Mouse (Mus musculus): Measurements from ENCODE around the gene Hsf2bp. TPM values are rescaled to one million over a fixed set of nuclear protein-coding genes. Genes with fewer than 3 reads are reported as not detected.

The Hsf2bp gene
- polyA plus RNA-seq, 1 experiment from 2014 or later: 0.44 TPM

DNA sequence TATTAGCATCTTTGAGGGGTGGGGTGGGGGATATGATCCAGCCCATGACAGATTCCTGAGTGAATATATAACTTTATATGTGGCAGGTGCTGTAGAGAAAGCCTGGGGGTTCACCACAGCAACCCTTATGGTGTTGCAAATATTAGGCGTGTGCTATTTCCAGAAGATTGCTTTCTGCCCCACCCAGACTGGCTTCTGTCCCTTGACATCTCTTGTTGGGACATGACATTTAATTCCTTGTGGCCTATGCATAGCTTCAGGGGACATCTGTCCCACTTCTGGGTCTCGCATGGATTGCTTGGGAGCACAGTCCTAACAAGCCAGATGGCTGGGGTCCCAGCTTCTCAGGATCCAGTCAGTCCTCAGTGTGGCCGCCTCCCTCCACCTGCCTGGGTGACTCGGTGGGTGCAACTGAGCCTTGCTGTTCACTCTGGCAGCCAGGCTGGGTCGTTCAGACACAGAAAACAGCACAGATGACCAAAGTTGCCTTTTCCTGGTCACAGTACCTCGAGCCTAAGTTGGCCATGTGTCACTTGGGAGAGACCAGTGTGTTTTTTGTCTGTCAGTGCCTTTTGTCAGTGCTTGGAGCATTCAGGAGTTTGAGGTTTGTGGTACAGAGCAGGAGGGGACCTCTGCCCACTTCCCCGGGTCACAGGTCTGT is 112.7 kb downstream of the Hsf2bp start:
- peaks cover 7% of the 10 kb centered on the region for H3K4me1 ChIP-seq (ENCODE audit: control insufficient read depth, insufficient read depth, low read length)
- WGBS (ENCODE audit: insufficient replicate concordance): 71% methylated on average over 7 of the region's 7 CpGs
- no peaks in the 10 kb centered on the region for H3K27me3 ChIP-seq (ENCODE audit: control insufficient read depth, insufficient read depth, low read length)
- no peak overlapping the region for H3K4me3 ChIP-seq (ENCODE audit: low read depth, low read length)
- no peak overlapping the region for H3K9ac ChIP-seq (ENCODE audit: low read depth, low read length)
- no peak overlapping the region for H3K27ac ChIP-seq (ENCODE audit: low read depth, low read length)
- H3K36me3 ChIP-seq (ENCODE audit: control insufficient read depth, insufficient read depth, low read length): no peaks in the 10 kb centered on the region
- ATAC-seq (replicated peaks; ENCODE audit: insufficient number of reproducible peaks, low FRiP score, low TSS enrichment): no peak
- H3K9me3 ChIP-seq (replicated peaks; ENCODE audit: control insufficient read depth, low read length): no peaks in the 10 kb centered on the region
- H3K4me2 ChIP-seq: no peak overlapping the region

DNA sequence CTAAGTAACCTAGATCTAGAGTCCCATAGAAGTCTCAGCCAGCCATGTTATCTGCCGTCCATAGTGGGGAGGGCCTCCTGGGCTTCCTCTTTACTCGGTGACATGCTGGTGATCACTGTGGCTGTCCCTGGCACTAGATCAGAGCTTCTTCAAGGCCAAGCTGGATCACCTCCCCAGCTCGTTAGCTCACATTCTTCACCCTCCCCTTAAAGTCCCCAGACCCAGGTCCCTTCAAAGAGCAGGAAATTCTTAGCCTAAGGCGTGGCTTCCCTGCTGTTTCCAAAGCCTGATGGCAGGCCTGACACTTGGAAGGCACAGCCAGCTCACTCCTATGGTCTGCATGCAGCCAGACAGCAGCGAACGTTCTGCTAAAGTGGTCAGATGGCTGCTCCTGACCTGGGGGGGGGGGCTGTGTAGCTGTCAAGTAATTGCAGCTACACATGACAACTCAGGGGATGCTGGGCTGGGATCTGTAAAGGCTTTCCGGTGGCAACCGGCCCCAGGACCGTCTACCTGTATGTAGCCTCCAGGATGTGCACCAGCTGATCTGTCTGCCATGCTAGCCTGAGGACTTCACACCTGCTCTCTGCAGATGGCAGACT is 115.5 kb downstream of the Hsf2bp start:
- no peak overlapping the region for H3K27ac ChIP-seq (ENCODE audit: low read depth, low read length)
- WGBS (ENCODE audit: insufficient replicate concordance): 34% methylated on average over 9 of the region's 9 CpGs
- H3K27me3 ChIP-seq (ENCODE audit: control insufficient read depth, insufficient read depth, low read length): no peaks in the 10 kb centered on the region
- H3K4me2 ChIP-seq: no peak overlapping the region
- H3K4me1 ChIP-seq (ENCODE audit: control insufficient read depth, insufficient read depth, low read length): peaks cover 18% of the 10 kb centered on the region
- no peak overlapping the region for H3K4me3 ChIP-seq (ENCODE audit: low read depth, low read length)
- no peak overlapping the region for H3K9ac ChIP-seq (ENCODE audit: low read depth, low read length)
- ATAC-seq (replicated peaks; ENCODE audit: insufficient number of reproducible peaks, low FRiP score, low TSS enrichment): no peak
- H3K36me3 ChIP-seq (ENCODE audit: control insufficient read depth, insufficient read depth, low read length): no peaks in the 10 kb centered on the region
- H3K9me3 ChIP-seq (replicated peaks; ENCODE audit: control insufficient read depth, low read length): no peaks in the 10 kb centered on the region

- peaks cover 20% of the 10 kb centered on the region for H3K4me1 ChIP-seq (ENCODE audit: control insufficient read depth, insufficient read depth, low read length)
- H3K9ac ChIP-seq (ENCODE audit: low read depth, low read length): no peak overlapping the region
- no peaks in the 10 kb centered on the region for H3K36me3 ChIP-seq (ENCODE audit: control insufficient read depth, insufficient read depth, low read length)
- H3K27ac ChIP-seq (ENCODE audit: low read depth, low read length): no peak overlapping the region
- no peak for ATAC-seq (replicated peaks; ENCODE audit: insufficient number of reproducible peaks, low FRiP score, low TSS enrichment)
- H3K9me3 ChIP-seq (replicated peaks; ENCODE audit: control insufficient read depth, low read length): no peaks in the 10 kb centered on the region
- H3K27me3 ChIP-seq (ENCODE audit: control insufficient read depth, insufficient read depth, low read length): no peaks in the 10 kb centered on the region
- H3K4me2 ChIP-seq: no peak overlapping the region
- 75% methylated on average over 7 of the region's 7 CpGs for WGBS (ENCODE audit: insufficient replicate concordance)
- no peak overlapping the region for H3K4me3 ChIP-seq (ENCODE audit: low read depth, low read length)
Measured at GRCm38 (mm10) chr17:31919599-31919998, 116.5 kb downstream of the Hsf2bp start.

DNA sequence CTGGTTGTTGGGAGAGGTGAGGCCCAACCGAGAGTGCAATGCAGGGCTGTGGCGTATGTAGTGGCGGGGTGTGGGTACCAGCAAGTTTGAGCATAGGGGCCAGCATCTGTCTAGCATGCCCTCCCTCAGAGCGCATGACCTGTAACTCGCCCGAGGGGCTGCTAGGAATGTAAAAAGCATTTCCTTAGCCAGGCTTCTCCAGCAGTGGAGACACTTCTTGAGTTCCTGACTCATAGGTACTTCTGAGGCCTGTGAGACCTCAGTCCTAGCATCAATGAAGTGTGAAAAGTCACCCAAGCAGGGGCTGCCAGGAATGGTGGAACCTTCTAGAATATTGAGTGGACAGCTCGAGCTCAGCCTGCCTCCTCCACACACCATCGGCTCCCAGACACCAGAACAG is 117.8 kb downstream of the Hsf2bp start:
- no peak for ATAC-seq (replicated peaks; ENCODE audit: insufficient number of reproducible peaks, low FRiP score, low TSS enrichment)
- H3K9me3 ChIP-seq (replicated peaks; ENCODE audit: control insufficient read depth, low read length): no peaks in the 10 kb centered on the region
- 84% methylated on average over 8 of the region's 8 CpGs for WGBS (ENCODE audit: insufficient replicate concordance)
- peaks cover 21% of the 10 kb centered on the region for H3K4me1 ChIP-seq (ENCODE audit: control insufficient read depth, insufficient read depth, low read length)
- no peaks in the 10 kb centered on the region for H3K27me3 ChIP-seq (ENCODE audit: control insufficient read depth, insufficient read depth, low read length)
- no peak overlapping the region for H3K4me2 ChIP-seq
- H3K27ac ChIP-seq (ENCODE audit: low read depth, low read length): no peak overlapping the region
- H3K4me3 ChIP-seq (ENCODE audit: low read depth, low read length): no peak overlapping the region
- no peak overlapping the region for H3K9ac ChIP-seq (ENCODE audit: low read depth, low read length)
- no peaks in the 10 kb centered on the region for H3K36me3 ChIP-seq (ENCODE audit: control insufficient read depth, insufficient read depth, low read length)

DNA sequence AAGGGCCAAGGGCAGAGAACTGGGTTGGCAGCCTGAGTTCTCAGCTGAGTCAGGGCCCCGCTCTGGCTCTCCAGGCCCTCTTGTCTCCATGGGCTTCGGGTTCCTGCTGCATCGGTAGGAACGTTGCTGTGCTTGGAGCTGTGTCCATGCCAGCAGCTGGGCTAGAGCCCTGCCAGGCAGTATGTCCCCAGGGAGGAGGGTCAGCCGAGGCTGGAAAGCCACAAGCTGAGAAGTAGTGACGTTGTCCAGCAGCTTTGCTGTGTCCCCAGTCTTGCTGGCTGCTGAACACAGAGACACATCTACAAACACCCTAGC is 119.7 kb downstream of the Hsf2bp start:
- H3K27me3 ChIP-seq (ENCODE audit: control insufficient read depth, insufficient read depth, low read length): no peaks in the 10 kb centered on the region
- 70% methylated on average over 6 of the region's 6 CpGs for WGBS (ENCODE audit: insufficient replicate concordance)
- H3K4me2 ChIP-seq: no peak overlapping the region
- H3K27ac ChIP-seq (ENCODE audit: low read depth, low read length): no peak overlapping the region
- no peak for ATAC-seq (replicated peaks; ENCODE audit: insufficient number of reproducible peaks, low FRiP score, low TSS enrichment)
- H3K4me3 ChIP-seq (ENCODE audit: low read depth, low read length): no peak overlapping the region
- no peak overlapping the region for H3K9ac ChIP-seq (ENCODE audit: low read depth, low read length)
- H3K4me1 ChIP-seq (ENCODE audit: control insufficient read depth, insufficient read depth, low read length): peaks cover 25% of the 10 kb centered on the region
- no peaks in the 10 kb centered on the region for H3K36me3 ChIP-seq (ENCODE audit: control insufficient read depth, insufficient read depth, low read length)
- no peaks in the 10 kb centered on the region for H3K9me3 ChIP-seq (replicated peaks; ENCODE audit: control insufficient read depth, low read length)

DNA sequence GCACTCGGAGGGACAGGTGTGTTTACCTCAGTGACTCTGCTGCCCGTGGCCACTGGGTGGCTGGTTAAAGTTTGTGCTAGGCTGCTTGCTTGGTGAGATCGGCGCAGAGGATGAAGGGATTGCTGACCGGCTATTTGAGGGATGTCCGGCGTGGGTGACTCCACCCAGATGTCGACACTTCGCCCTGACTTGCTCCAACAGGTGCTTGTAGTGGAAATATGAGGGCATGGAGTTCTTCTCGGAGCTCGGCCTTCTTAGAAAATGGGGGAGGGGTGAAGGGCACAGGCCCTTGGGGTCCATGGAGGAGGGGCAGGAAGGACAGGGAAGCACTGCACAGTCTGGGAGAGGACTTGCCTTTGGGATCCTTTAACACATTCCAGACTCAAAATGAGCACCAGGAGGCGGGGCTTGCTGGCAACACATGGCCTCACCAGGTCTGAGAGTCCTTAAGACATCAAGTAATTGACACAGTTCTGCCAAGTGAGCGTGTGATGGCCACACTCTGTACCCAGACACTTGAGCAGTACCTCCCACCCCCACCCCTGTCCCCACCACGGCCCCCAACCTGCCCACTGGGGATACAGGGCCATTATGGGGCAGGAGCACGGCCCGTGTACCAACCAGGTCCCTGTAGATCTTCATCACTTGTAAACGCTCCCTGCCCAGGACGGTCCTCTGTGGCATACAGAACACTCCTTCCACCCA is 120.2 kb downstream of the Hsf2bp start:
- peak; percentile 56; the same call in 1 of the 2 replicates for ATAC-seq (replicated peaks; ENCODE audit: insufficient number of reproducible peaks, low FRiP score, low TSS enrichment)
- no peak overlapping the region for H3K9ac ChIP-seq (ENCODE audit: low read depth, low read length)
- 53% methylated on average over 18 of the region's 18 CpGs for WGBS (ENCODE audit: insufficient replicate concordance)
- H3K4me2 ChIP-seq: 0 out of 2 replicates have a peak overlapping the region, but pooled peaks have one; percentile 1
- no peak overlapping the region for H3K4me3 ChIP-seq (ENCODE audit: low read depth, low read length)
- no peak overlapping the region for H3K27ac ChIP-seq (ENCODE audit: low read depth, low read length)
- no peaks in the 10 kb centered on the region for H3K36me3 ChIP-seq (ENCODE audit: control insufficient read depth, insufficient read depth, low read length)
- peaks cover 23% of the 10 kb centered on the region for H3K4me1 ChIP-seq (ENCODE audit: control insufficient read depth, insufficient read depth, low read length)
- H3K9me3 ChIP-seq (replicated peaks; ENCODE audit: control insufficient read depth, low read length): no peaks in the 10 kb centered on the region
- H3K27me3 ChIP-seq (ENCODE audit: control insufficient read depth, insufficient read depth, low read length): no peaks in the 10 kb centered on the region

DNA sequence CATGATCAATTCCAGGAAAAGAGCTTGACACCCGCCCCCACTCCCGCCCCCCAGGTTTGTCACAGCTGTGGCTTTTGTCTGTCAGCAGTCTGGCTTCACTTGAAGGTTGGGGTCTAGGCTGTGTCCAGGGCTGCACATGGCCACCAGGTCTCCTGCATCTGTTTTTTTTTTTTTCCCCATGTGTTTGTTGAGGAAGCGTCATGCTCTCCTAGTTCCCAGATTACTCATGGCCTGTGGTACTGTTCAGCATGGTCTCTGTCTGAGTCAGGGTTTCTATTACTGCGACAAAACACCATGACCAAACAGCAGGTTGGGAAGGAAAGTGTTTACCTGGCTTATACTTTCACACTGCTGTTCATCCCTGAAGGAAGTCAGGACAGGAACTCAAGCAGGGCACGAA is 121.8 kb downstream of the Hsf2bp start:
- H3K36me3 ChIP-seq (ENCODE audit: control insufficient read depth, insufficient read depth, low read length): no peaks in the 10 kb centered on the region
- peaks cover 18% of the 10 kb centered on the region; the same call in 1 of the 2 replicates for H3K4me1 ChIP-seq (ENCODE audit: control insufficient read depth, insufficient read depth, low read length)
- no peak overlapping the region for H3K4me3 ChIP-seq (ENCODE audit: low read depth, low read length)
- no peak for ATAC-seq (replicated peaks; ENCODE audit: insufficient number of reproducible peaks, low FRiP score, low TSS enrichment)
- no peaks in the 10 kb centered on the region for H3K27me3 ChIP-seq (ENCODE audit: control insufficient read depth, insufficient read depth, low read length)
- H3K27ac ChIP-seq (ENCODE audit: low read depth, low read length): no peak overlapping the region
- no peak overlapping the region for H3K4me2 ChIP-seq
- H3K9me3 ChIP-seq (replicated peaks; ENCODE audit: control insufficient read depth, low read length): no peaks in the 10 kb centered on the region
- no peak overlapping the region for H3K9ac ChIP-seq (ENCODE audit: low read depth, low read length)
- WGBS (ENCODE audit: insufficient replicate concordance): 83% methylated on average over 5 of the region's 5 CpGs

GRCm38 (mm10) chr17:31912881-31913662 is 123.1 kb downstream of the Hsf2bp start:
- no peak overlapping the region for H3K9ac ChIP-seq (ENCODE audit: low read depth, low read length)
- WGBS (ENCODE audit: insufficient replicate concordance): 71% methylated on average over 18 of the region's 18 CpGs

More at GRCm38 (mm10) chr17:31912881-31913662, 123.1 kb downstream of the Hsf2bp start:
- no peak overlapping the region for H3K4me2 ChIP-seq
- no peak for ATAC-seq (replicated peaks; ENCODE audit: insufficient number of reproducible peaks, low FRiP score, low TSS enrichment)
- no peaks in the 10 kb centered on the region for H3K36me3 ChIP-seq (ENCODE audit: control insufficient read depth, insufficient read depth, low read length)
- H3K27ac ChIP-seq (ENCODE audit: low read depth, low read length): no peak overlapping the region
- no peaks in the 10 kb centered on the region for H3K27me3 ChIP-seq (ENCODE audit: control insufficient read depth, insufficient read depth, low read length)
- peaks cover 18% of the 10 kb centered on the region; the same call in 1 of the 2 replicates for H3K4me1 ChIP-seq (ENCODE audit: control insufficient read depth, insufficient read depth, low read length)
- H3K9me3 ChIP-seq (replicated peaks; ENCODE audit: control insufficient read depth, low read length): no peaks in the 10 kb centered on the region
- H3K4me3 ChIP-seq (ENCODE audit: low read depth, low read length): no peak overlapping the region

Measured in heart, embryonic 11.5 days (tissue).